Mouse (Mus musculus) heart, embryonic 14.5 days (tissue): Measurements from ENCODE around the gene Glod4. TPM values are rescaled to one million over a fixed set of nuclear protein-coding genes. Genes with fewer than 3 reads are reported as not detected.

ENCODE experiments used
- ATAC-seq: fragments of 200-750 bp; cut with Nextera tagmentation; 2 replicates; pipeline ENCODE4 v1.8.0; 2017; ENCODE audit warnings: low read depth, moderate TSS enrichment; ENCODE audit not compliant: insufficient number of reproducible peaks, insufficient read depth, low FRiP score
- H3K27ac ChIP-seq, 2 experiments: fragments of 200-500 bp in 1 of 2; fragments of 300-500 bp in 1 of 2; sonication (generic) in 1 of 2; replicated peaks in 1 of 2; 2 replicates each; pipeline ENCODE4 v1.5.1; 2012 to 2014; ENCODE audit warnings: low read depth in 2 of 2, low read length in 2 of 2, control low read depth in 1 of 2, mild to moderate bottlenecking in 1 of 2, mixed read lengths in 1 of 2; ENCODE audit not compliant: control insufficient read depth in 1 of 2, insufficient read depth in 1 of 2
- H3K27me3 ChIP-seq: fragments of 300-500 bp; sonication (generic); 2 replicates; pipeline ENCODE4 v1.6.1; 2014; ENCODE audit warnings: mild to moderate bottlenecking, low read length, control low read depth; ENCODE audit not compliant: control insufficient read depth, insufficient read depth
- H3K36me3 ChIP-seq: fragments of 300-500 bp; sonication (generic); 2 replicates; pipeline ENCODE4 v1.6.1; 2014; ENCODE audit warnings: mild to moderate bottlenecking, control low read depth, low read length, mixed read lengths; ENCODE audit not compliant: control insufficient read depth, insufficient read depth
- H3K4me1 ChIP-seq, 2 experiments: fragments of 200-500 bp in 1 of 2; fragments of 300-500 bp in 1 of 2; sonication (generic) in 1 of 2; 2 replicates each; pipeline ENCODE4 v1.6.1; 2012 to 2014; ENCODE audit warnings: low read length in 2 of 2, control low read depth in 1 of 2, mixed read lengths in 1 of 2; ENCODE audit not compliant: control insufficient read depth in 2 of 2, insufficient read depth in 2 of 2
- H3K4me2 ChIP-seq: fragments of 300-500 bp; sonication (generic); 2 replicates; pipeline ENCODE4 v1.6.1; 2014; ENCODE audit warnings: mild to moderate bottlenecking, low read length
- H3K4me3 ChIP-seq, 2 experiments: fragments of 200-500 bp in 1 of 2; fragments of 300-500 bp in 1 of 2; sonication (generic) in 1 of 2; 2 replicates each; pipeline ENCODE4 v1.5.1; 2012 to 2014; ENCODE audit warnings: low read length in 2 of 2, mild to moderate bottlenecking in 2 of 2, control low read depth in 1 of 2, low read depth in 1 of 2, moderate library complexity in 1 of 2; ENCODE audit not compliant: control insufficient read depth in 1 of 2, insufficient read depth in 1 of 2
- H3K9ac ChIP-seq: fragments of 300-500 bp; sonication (generic); 2 replicates; pipeline ENCODE4 v1.6.1; 2014; ENCODE audit warnings: mild to moderate bottlenecking, low read length
- H3K9me3 ChIP-seq: fragments of 300-500 bp; sonication (generic); 2 replicates; pipeline ENCODE4 v1.6.1; 2016; ENCODE audit warnings: low read length, control low read depth; ENCODE audit not compliant: control insufficient read depth
- WGBS: fragments of 180-500 bp; shearing (Covaris S2); extraction: QIAGEN DNeasy Blood & Tissue Kit; methylation state at CpG from one replicate; pipeline ENCODE4 v1.1.7; 2014; 5-methylcytosine and 5-hydroxymethylcytosine counted together
- polyA plus RNA-seq: library from polyadenylated mRNA; unstranded; fragments of >200 nt; fragmentation: Nextera tagmentation; extraction: Ambion mirVana; gene quantifications from 2 replicates; pipeline ENCODE4 v1.2.1, GENCODE M21; 2014

Gene Glod4
- polyA plus RNA-seq, 1 experiment from 2014 or later, result 138 TPM

DNA sequence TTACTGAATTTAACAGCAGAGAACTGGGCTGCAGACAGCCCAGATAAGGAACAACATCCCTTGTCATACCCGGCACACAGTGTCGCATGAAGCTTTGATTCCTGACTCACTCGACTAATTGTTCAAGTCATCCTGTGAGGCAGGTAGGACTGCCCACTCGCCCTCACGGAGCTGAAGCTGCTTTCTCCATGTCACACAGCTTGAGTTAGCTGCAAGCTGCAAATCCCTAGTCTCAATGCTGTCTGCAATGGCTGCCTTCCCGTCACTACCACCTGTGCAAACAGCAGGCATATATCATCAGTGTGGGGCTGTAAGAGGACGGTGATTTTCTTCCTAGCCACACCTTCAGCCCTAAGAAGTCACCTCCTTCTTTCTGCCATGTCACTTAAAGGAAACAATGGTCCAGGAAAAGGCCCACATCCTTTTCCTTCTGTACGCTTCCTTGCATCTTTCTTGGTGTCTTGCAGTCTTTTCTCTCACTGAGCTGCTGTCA is 46.5 kb downstream of the Glod4 start:
- Histone ChIP-seq H3K9ac (no peak overlapping the region), H3K4me2 (peak overlapping the region; percentile 2; the same call in 1 of the 2 replicates)

DNA sequence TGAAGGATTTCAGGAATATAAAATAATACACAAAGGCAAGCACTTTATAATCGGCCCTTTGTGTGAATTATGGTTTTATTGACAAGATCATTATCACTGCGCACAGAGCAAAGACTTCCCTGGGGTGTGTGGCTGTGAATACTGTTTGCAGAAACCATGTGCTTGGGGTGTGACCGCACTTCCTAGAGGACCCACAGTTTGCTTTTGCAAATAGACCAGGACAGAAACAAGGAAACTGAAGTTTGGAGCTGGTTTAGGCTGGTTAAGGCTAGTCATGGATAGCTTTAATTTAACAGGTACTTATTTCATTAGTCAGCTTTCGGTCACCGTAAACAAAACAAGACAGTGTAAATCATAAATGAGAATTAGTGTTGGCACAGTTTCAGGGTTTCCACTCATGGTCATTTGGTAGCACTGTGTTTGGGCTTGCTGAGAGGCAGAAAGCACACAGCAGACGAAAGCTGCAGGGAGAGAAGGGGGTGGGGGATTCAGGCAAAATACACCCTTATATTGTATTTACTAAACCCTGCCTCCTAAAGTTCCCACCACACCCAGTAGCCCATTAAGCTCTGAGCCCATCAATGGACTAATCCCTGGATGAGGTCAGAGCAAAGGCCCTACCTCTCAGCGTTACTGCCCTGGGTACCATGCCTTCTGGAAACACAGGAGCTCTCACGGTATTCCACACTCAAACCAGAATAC is 47.1 kb downstream of the Glod4 start:
- H3K9ac ChIP-seq, result no peak overlapping the region
- H3K4me3 ChIP-seq, result no peak overlapping the region
- peak overlapping the region; percentile 2; the same call in 1 of the 2 replicates for H3K4me2 ChIP-seq
- H3K36me3 ChIP-seq, result no peaks in the 10 kb centered on the region
- peaks cover 2 to 4% of the 10 kb centered on the region in 2 experiments; a peak in 1 of 4 replicates for H3K4me1 ChIP-seq
- ATAC-seq, result no peak
- peaks cover 4% of the 10 kb centered on the region; the same call in 1 of the 2 replicates for H3K27me3 ChIP-seq
- 70% methylated on average over 8 of the region's 8 CpGs for WGBS
- no peaks in the 10 kb centered on the region for H3K9me3 ChIP-seq
- H3K27ac ChIP-seq, result no peak overlapping the region

More for the DNA sequence above, 46.5 kb downstream of the Glod4 start:
- no peaks in the 10 kb centered on the region for H3K9me3 ChIP-seq
- no peak for ATAC-seq
- WGBS, result 34% methylated on average over 8 of the region's 8 CpGs
- peaks cover 4% of the 10 kb centered on the region; the same call in 1 of the 2 replicates for H3K27me3 ChIP-seq
- no peak overlapping the region for H3K27ac ChIP-seq
- no peaks in the 10 kb centered on the region for H3K36me3 ChIP-seq
- H3K4me1 ChIP-seq, result peaks cover 2 to 6% of the 10 kb centered on the region in 2 experiments; a peak in 1 of 4 replicates
- no peak overlapping the region for H3K4me3 ChIP-seq

DNA sequence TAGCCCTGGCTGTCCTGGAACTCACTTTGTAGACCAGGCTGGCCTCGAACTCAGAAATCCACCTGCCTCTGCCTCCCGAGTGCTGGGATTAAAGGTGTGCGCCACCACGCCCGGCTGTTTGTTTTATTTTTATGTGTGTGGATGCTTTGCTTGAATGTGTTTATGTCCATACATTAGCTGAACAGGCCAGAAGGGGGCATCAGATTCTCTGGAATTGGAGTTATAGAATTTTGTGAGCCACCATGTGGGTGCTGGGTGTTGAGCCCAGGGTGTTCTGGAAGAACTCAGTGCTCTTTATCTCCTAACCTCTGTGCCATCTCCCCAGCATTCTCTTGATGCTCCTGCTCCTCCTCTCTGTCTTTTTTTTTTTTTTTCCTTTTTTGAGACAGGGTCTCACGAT is 56.6 kb downstream of the Glod4 start:
- Histone ChIP-seq H3K4me2 (no peak overlapping the region), H3K27me3 (no peaks in the 10 kb centered on the region), H3K27ac (no peak overlapping the region), H3K9me3 (no peaks in the 10 kb centered on the region), H3K36me3 (no peaks in the 10 kb centered on the region), H3K4me3 (no peak overlapping the region), H3K9ac (no peak overlapping the region), H3K4me1 (no peaks in the 10 kb centered on the region)
- WGBS, result 84% methylated on average over 6 of the region's 6 CpGs
- no peak for ATAC-seq

DNA sequence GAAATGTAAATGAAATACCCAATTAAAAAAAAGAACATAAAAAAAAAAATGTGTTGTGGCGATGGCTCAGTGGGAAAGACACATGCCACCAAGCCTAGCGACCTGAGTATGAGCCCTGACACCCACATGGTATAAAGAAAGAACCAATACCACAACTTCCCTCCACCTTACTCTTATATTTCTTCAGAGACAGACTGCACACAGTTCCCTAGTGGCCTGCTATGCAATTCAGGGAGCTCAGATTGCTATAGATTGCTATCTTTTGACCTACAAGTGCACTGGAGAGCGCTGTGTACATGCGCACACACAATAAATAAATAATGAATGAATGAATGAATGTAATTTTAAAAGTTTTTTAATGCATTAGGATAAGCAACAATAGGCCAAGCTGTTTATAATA is 59.8 kb downstream of the Glod4 start:
- Histone ChIP-seq H3K9ac (no peak overlapping the region), H3K4me3 (no peak overlapping the region), H3K4me2 (no peak overlapping the region), H3K36me3 (no peaks in the 10 kb centered on the region), H3K27me3 (no peaks in the 10 kb centered on the region), H3K9me3 (no peaks in the 10 kb centered on the region), H3K27ac (no peak overlapping the region), H3K4me1 (peaks cover 2 to 7% of the 10 kb centered on the region in 2 experiments)
- 88% methylated on average over 4 of the region's 4 CpGs for WGBS
- ATAC-seq, result no peak

DNA sequence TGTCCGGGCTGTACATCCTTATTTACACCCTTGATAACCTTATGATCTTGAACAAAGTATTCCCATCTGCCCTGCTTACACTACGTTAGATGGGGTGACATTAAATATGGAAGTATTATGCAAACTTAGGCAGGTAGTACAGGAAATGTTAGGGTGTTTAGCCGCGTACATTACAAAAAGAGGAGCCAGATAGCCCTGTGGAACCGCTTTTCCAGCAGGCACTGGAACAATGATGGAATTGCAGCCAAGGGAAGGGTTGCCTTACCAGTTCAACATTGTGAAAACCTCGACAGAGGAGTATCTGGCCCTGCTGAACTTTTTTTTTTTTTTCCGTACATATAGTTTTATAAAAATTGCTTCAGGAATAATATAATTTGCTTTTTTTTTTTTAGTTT is 63.4 kb downstream of the Glod4 start:
- 15% methylated on average over 7 of the region's 7 CpGs for WGBS
- peak overlapping the region in 1 of 2 experiments; percentile 35; a peak in 1 of 4 replicates for H3K27ac ChIP-seq

DNA sequence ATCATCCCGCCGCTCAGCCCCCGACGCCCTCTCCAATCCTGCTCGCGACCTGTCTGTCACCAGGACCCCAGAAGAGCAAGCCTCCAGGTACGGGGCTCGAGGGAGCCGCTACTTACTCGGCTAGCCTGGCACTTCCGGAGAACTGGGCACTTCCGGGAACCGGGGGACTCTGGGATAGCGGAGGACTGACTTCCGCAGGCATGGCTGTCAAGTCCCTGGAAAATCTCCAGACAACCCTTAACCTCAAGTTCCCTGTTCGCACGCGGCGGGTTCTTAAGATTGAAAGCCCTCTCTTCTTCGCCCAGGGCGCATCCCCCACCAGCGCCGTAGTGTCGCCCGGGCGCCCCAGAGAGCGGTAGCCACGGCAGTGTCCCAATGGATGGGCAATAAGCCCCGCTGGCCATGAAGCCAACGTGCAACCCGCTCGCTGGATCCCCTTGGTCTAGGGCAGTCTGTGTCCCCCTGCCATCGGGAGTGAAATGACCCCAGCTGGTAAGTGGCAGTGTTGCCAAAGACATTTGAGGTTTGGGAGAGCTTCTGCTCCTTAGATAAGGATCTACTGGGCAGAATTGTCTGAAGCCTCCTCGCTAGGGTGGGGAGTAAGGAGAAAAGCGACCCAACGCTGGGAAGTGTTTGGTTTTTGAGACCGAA is 63.9 kb downstream of the Glod4 start, which contains the start of the genes Vps53 and Fam57a:
TSS of gene Vps53 (minus strand) at position 153 of the 651 bp plus-strand sequence.
TSS of gene Fam57a (plus strand) at position 177 of the 651 bp plus-strand sequence.
- ATAC-seq, result peak; percentile 88
- H3K4me2 ChIP-seq, result peak within 1 kb of the TSS; percentile 95
- under 1% methylated on average over 37 of the region's 37 CpGs for WGBS

More for the DNA sequence above, 63.4 kb downstream of the Glod4 start:
- Histone ChIP-seq H3K27me3 (no peaks in the 10 kb centered on the region), H3K4me3 (peak overlapping the region; percentile 65 to 85), H3K36me3 (0 out of 2 replicates have a peak, but pooled peaks cover 6% of the 10 kb centered on the region), H3K4me2 (peak overlapping the region; percentile 95), H3K4me1 (peaks cover 2 to 13% of the 10 kb centered on the region in 2 experiments), H3K9ac (peak overlapping the region; percentile 79), H3K9me3 (no peaks in the 10 kb centered on the region)
- no peak for ATAC-seq

DNA sequence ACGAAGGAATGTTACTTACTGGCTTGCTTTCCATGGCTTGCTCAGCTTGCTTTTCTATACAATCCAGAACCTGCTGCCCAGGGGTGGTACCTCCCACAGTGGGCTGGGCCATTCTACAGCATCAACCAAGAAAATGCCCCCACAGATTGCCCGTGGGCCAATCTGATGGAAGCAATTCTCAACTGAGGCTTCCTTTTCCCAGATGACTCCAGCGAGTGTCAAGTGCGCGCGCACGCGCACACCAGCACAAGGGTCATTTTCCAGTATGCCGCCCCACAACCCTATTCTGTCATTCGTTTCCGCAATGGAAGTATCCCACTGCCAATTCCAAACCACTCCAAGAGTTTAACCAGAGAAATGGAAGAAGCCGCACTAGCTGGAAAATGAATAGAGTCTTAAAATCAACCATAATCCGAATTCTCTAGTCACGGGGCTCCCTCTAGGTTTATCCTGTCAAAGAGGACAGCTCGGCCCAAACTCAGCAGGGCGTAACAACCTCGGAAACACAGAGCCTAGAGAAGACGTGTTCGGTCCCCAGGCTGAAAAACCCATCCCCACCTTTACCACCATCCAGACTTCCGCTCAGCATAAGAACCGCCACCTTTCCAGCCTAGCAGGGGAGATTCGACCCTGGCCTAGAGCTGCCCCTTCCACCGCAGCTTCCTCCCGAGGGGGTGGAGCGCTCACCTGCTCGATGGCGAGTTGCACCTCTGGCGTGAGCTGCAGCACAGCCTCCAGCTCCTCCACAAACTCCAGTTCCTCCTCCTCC is 64.6 kb downstream of the Glod4 start:
- Histone ChIP-seq H3K4me2 (peak overlapping the region; percentile 95), H3K4me1 (peaks cover 2 to 13% of the 10 kb centered on the region in 2 experiments), H3K4me3 (peak overlapping the region; percentile 65 to 85), H3K9ac (peak overlapping the region; percentile 79), H3K9me3 (no peaks in the 10 kb centered on the region), H3K36me3 (peaks cover 11% of the 10 kb centered on the region), H3K27me3 (no peaks in the 10 kb centered on the region), H3K27ac (peak overlapping the region; percentile 44 to 60)
- WGBS, result 1% methylated on average over 28 of the region's 28 CpGs
- no peak; the same call in 1 of the 2 replicates for ATAC-seq

More for the DNA sequence above, 63.9 kb downstream of the Glod4 start, which contains the start of the genes Vps53 and Fam57a:
- peak within 1 kb of the TSS; percentile 44 to 60 for H3K27ac ChIP-seq
- H3K9ac ChIP-seq, result peak within 1 kb of the TSS; percentile 79
- H3K36me3 ChIP-seq, result 0 out of 2 replicates have a peak, but pooled peaks cover 6% of the 10 kb centered on the region
- peaks cover 2 to 13% of the 10 kb centered on the region in 2 experiments for H3K4me1 ChIP-seq
- no peaks in the 10 kb centered on the region for H3K27me3 ChIP-seq
- no peaks in the 10 kb centered on the region for H3K9me3 ChIP-seq
- peak within 1 kb of the TSS; percentile 65 to 85 for H3K4me3 ChIP-seq
